Mouse (Mus musculus): ENCODE measurements around the gene Ror1. TPM values are rescaled to one million over a fixed set of nuclear protein-coding genes. Genes with fewer than 3 reads are reported as not detected.

The Ror1 gene
- polyA plus RNA-seq, 1 experiment from 2014 or later = 2.5 TPM

GRCm38 (mm10) chr4:100335168-100335567 lies 239.6 kb downstream of the Ror1 start:
- Histone ChIP-seq H3K4me2 (replicated peaks; ENCODE audit: low read depth) (no peak overlapping the region), H3K4me1 (replicated peaks; ENCODE audit: control insufficient read depth, insufficient read depth, low read length) (no peaks in the 10 kb centered on the region), H3K9me3 (ENCODE audit: control insufficient read depth) (no peaks in the 10 kb centered on the region), H3K4me3 (ENCODE audit: low read depth, low read length) (no peak overlapping the region), H3K27ac (ENCODE audit: low read depth, low read length) (no peak overlapping the region), H3K36me3 (ENCODE audit: control insufficient read depth, insufficient read depth) (no peaks in the 10 kb centered on the region), H3K9ac (ENCODE audit: low read depth, low read length) (no peak overlapping the region), H3K27me3 (replicated peaks; ENCODE audit: control insufficient read depth, insufficient read depth, low read length) (no peaks in the 10 kb centered on the region)
- TF ChIP-seq CTCF (IDR thresholded peaks at IDR 0.05; ENCODE audit: low read depth) = no peak
- ATAC-seq = no peak
- 72% methylated on average over 2 of the region's 2 CpGs for WGBS

DNA sequence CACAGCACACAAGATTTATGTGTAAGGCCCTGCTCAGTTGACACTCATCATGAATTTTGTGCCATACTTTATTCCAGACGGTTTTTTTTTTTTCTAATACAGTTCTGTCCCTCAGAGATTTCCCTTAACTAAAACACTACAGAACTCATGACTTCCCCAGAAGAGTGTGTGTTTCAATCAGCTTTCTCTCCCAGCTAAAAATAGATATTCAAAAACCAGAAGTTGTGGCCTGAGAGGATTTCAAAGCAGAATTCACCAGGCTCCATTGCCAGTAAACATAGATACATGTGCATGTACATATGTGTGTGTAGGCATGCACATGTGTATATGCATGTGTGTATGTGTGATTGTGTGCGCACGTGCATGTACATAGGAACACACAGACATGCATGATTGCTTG lies 252.2 kb downstream of the Ror1 start:
- 80% methylated on average over 3 of the region's 3 CpGs for WGBS
- no peaks in the 10 kb centered on the region for H3K27me3 ChIP-seq (replicated peaks; ENCODE audit: control insufficient read depth, insufficient read depth, low read length)
- no peaks in the 10 kb centered on the region for H3K36me3 ChIP-seq (ENCODE audit: control insufficient read depth, insufficient read depth)
- no peak for ATAC-seq
- H3K4me1 ChIP-seq (replicated peaks; ENCODE audit: control insufficient read depth, insufficient read depth, low read length) = no peaks in the 10 kb centered on the region
- H3K9ac ChIP-seq (ENCODE audit: low read depth, low read length) = no peak overlapping the region
- no peak overlapping the region for H3K4me2 ChIP-seq (replicated peaks; ENCODE audit: low read depth)
- no peak overlapping the region for H3K4me3 ChIP-seq (ENCODE audit: low read depth, low read length)
- no peak for TF ChIP-seq CTCF (IDR thresholded peaks at IDR 0.05; ENCODE audit: low read depth)
- H3K27ac ChIP-seq (ENCODE audit: low read depth, low read length) = no peak overlapping the region
- no peaks in the 10 kb centered on the region for H3K9me3 ChIP-seq (ENCODE audit: control insufficient read depth)

DNA sequence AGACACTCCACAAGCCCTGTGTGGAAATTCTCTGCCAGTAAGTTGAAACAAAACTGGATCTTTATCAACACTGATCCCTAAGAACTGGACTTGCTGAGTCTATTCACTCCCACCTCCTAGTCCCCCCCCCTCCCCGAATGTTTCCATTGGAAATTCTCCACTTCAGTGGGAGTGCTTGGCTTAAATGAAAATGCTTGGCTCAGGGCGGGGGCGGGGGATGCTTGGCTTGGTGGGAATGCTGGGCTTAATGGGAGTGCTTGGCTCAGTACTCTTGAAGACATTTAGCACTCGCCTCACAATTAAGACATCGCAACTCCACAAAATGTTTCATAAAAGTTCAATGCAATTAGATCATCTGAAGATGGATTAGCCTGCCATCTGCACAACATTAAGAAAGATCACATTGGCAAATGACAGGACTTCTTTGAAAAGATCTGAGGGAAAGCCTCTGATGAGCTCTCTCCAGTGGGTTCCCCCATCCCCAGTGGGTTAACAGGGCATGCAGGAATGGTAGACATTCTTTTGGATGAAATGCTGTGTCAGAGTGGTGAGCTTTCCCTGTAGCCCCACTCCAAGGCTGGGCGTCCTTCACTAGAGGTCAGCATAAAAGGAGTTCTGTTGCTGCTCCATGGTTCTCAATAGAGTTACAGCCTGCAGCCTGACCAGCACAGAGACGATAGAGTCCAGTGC lies 254.7 kb downstream of the Ror1 start:
- no peak overlapping the region for H3K4me3 ChIP-seq (ENCODE audit: low read depth, low read length)
- TF ChIP-seq CTCF (IDR thresholded peaks at IDR 0.05; ENCODE audit: low read depth) = no peak
- no peak overlapping the region for H3K4me2 ChIP-seq (replicated peaks; ENCODE audit: low read depth)
- no peaks in the 10 kb centered on the region for H3K36me3 ChIP-seq (ENCODE audit: control insufficient read depth, insufficient read depth)
- no peaks in the 10 kb centered on the region for H3K27me3 ChIP-seq (replicated peaks; ENCODE audit: control insufficient read depth, insufficient read depth, low read length)
- no peak for ATAC-seq
- no peak overlapping the region for H3K27ac ChIP-seq (ENCODE audit: low read depth, low read length)
- H3K9me3 ChIP-seq (ENCODE audit: control insufficient read depth) = no peaks in the 10 kb centered on the region
- H3K9ac ChIP-seq (ENCODE audit: low read depth, low read length) = no peak overlapping the region
- 85% methylated on average over 7 of the region's 7 CpGs for WGBS
- H3K4me1 ChIP-seq (replicated peaks; ENCODE audit: control insufficient read depth, insufficient read depth, low read length) = no peaks in the 10 kb centered on the region

DNA sequence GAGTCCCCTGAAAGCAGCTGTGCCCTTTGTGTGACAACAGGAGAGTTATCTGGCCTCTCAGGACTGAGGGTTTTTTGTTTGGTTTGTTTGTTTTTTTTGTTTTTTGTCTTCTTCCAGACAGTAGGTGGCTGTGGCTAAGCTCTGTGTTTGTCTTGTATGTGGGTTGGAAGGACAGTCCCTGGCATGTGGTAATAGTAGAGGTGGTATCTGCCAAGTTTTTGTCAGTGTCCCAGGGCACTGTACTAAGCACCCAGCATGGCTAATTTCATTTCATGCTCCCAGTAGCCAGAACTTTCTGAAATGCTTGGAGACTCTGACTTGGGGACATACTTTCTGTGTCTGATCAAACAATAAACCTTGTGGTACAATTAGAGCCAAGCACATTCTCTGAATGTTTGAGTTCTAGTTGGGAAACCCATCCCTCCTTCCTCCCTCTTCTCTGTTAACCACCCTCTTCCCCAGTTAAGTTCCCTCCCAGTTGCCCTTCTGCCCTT lies 256.3 kb downstream of the Ror1 start:
- no peak overlapping the region for H3K9ac ChIP-seq (ENCODE audit: low read depth, low read length)
- H3K9me3 ChIP-seq (ENCODE audit: control insufficient read depth) = no peaks in the 10 kb centered on the region
- H3K4me3 ChIP-seq (ENCODE audit: low read depth, low read length) = no peak overlapping the region
- no peak overlapping the region for H3K4me2 ChIP-seq (replicated peaks; ENCODE audit: low read depth)
- no peaks in the 10 kb centered on the region for H3K36me3 ChIP-seq (ENCODE audit: control insufficient read depth, insufficient read depth)
- no peaks in the 10 kb centered on the region for H3K4me1 ChIP-seq (replicated peaks; ENCODE audit: control insufficient read depth, insufficient read depth, low read length)
- no peak overlapping the region for H3K27ac ChIP-seq (ENCODE audit: low read depth, low read length)
- no peak for TF ChIP-seq CTCF (IDR thresholded peaks at IDR 0.05; ENCODE audit: low read depth)
- H3K27me3 ChIP-seq (replicated peaks; ENCODE audit: control insufficient read depth, insufficient read depth, low read length) = no peaks in the 10 kb centered on the region
- ATAC-seq = no peak

GRCm38 (mm10) chr4:100355566-100355965 lies 260.0 kb downstream of the Ror1 start:
- ATAC-seq = no peak
- H3K4me1 ChIP-seq (replicated peaks; ENCODE audit: control insufficient read depth, insufficient read depth, low read length) = no peaks in the 10 kb centered on the region

GRCm38 (mm10) chr4:100357881-100358589 lies 262.4 kb downstream of the Ror1 start:
- Histone ChIP-seq H3K36me3 (ENCODE audit: control insufficient read depth, insufficient read depth) (no peaks in the 10 kb centered on the region), H3K27me3 (replicated peaks; ENCODE audit: control insufficient read depth, insufficient read depth, low read length) (no peaks in the 10 kb centered on the region), H3K9ac (ENCODE audit: low read depth, low read length) (no peak overlapping the region), H3K4me1 (replicated peaks; ENCODE audit: control insufficient read depth, insufficient read depth, low read length) (no peaks in the 10 kb centered on the region), H3K4me3 (ENCODE audit: low read depth, low read length) (no peak overlapping the region), H3K4me2 (replicated peaks; ENCODE audit: low read depth) (no peak overlapping the region), H3K9me3 (ENCODE audit: control insufficient read depth) (no peaks in the 10 kb centered on the region), H3K27ac (ENCODE audit: low read depth, low read length) (no peak overlapping the region)
- no peak for ATAC-seq
- TF ChIP-seq CTCF (IDR thresholded peaks at IDR 0.05; ENCODE audit: low read depth) = no peak
- 71% methylated on average over 4 of the region's 4 CpGs for WGBS

More at GRCm38 (mm10) chr4:100355566-100355965, 260.0 kb downstream of the Ror1 start:
- Histone ChIP-seq H3K27me3 (replicated peaks; ENCODE audit: control insufficient read depth, insufficient read depth, low read length) (no peaks in the 10 kb centered on the region), H3K36me3 (ENCODE audit: control insufficient read depth, insufficient read depth) (no peaks in the 10 kb centered on the region), H3K9me3 (ENCODE audit: control insufficient read depth) (no peaks in the 10 kb centered on the region), H3K27ac (ENCODE audit: low read depth, low read length) (no peak overlapping the region), H3K4me2 (replicated peaks; ENCODE audit: low read depth) (no peak overlapping the region), H3K9ac (ENCODE audit: low read depth, low read length) (no peak overlapping the region), H3K4me3 (ENCODE audit: low read depth, low read length) (no peak overlapping the region)
- TF ChIP-seq CTCF (IDR thresholded peaks at IDR 0.05; ENCODE audit: low read depth) = no peak
- WGBS = 66% methylated on average over 5 of the region's 5 CpGs

All from intestine, postnatal 0 days (tissue).